Mouse (Mus musculus) small intestine, adult 2 months (tissue): ENCODE measurements around the gene Ndel1.

Experiments
- CTCF ChIP-seq: fragments of 200-500 bp; IDR thresholded peaks from 2 replicates; pipeline ENCODE4 v1.5.1; 2012; ENCODE audit warnings: low read depth, mild to moderate bottlenecking, control low read depth, inconsistent platforms, low read length, moderate library complexity, mixed read lengths; ENCODE audit not compliant: insufficient replicate concordance, insufficient read length; ENCODE audit errors: extremely low read depth
- POLR2A ChIP-seq: fragments of 200-500 bp; IDR thresholded peaks from 2 replicates; pipeline ENCODE4 v1.6.1; 2012; ENCODE audit warnings: low read depth, mild to moderate bottlenecking, control low read depth, inconsistent platforms, low read length, moderate library complexity

- TF ChIP-seq POLR2A (no peak), CTCF (no peak)
Measured at GRCm38 (mm10) chr11:68833593-68833992, 38.1 kb downstream of the Ndel1 start.
